Mouse (Mus musculus) cerebellum, adult 2 months (tissue): Measurements from ENCODE around the gene Rnf220.

ENCODE experiments used
- CTCF ChIP-seq: fragments of 200-500 bp; IDR thresholded peaks from 2 replicates; pipeline ENCODE4 v1.5.1; 2011; ENCODE audit warnings: low read depth, mild to moderate bottlenecking, control low read depth, low read length, moderate library complexity, borderline replicate concordance; ENCODE audit not compliant: insufficient read depth
- POLR2A ChIP-seq: fragments of 200-500 bp; IDR thresholded peaks from 2 replicates; pipeline ENCODE4 v1.6.1; 2011; ENCODE audit warnings: low read length, control low read depth, borderline replicate concordance; ENCODE audit not compliant: insufficient read depth

DNA sequence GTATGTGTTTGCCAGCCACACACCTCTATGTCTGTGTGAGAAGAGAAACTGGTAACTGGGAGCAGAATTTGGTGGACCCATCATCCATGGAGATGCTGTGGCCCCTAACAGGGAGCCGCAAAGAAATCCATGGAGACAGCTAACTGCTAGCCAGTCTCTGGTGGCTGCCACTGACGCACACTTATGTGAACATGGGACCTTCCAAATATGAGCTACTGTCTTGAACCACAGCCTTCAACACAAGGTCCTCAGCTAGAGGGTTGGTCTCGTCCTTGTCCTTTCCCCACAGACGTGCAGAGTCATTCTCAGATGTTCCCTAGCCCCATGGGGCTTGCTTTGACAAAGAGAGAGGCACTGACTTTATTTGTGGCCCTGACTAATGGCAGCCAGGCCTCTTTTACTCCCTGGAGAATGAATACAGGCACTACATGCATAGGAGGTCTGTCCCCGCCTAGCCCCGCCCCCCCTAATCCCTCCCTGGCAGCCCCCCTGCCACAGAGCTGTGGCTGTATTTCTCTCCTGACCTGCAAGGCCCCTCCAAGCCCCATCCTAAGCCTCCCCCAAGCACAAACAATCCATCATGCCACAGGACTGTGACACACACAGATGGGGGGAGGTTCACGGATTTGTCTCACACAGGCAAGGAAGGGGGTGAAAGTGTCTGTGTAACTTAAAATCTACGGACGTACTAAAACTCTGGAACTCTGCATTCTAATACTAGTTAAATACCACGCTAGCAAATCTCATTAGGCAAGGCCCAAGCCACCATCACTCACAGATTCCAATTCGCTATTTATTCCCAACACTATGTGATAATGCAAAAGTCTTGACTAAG is 16.0 kb downstream of the Rnf220 start:
- TF ChIP-seq POLR2A (no peak), CTCF (no peak)
